Mouse (Mus musculus): ENCODE data around the gene Sdha. TPM values are rescaled to one million over a fixed set of nuclear protein-coding genes. Genes with fewer than 3 reads are reported as not detected.

Gene Sdha
- 219 and 223 TPM in 2 replicates for polyA plus RNA-seq (2016; fragmentation: Nextera tagmentation; extraction: Ambion mirVana)

- WGBS: 2% methylated on average over 57 of the region's 57 CpGs
- Histone ChIP-seq H3K9me3 (no peaks in the 10 kb centered on the region), H3K27me3 (no peaks in the 10 kb centered on the region), H3K4me3 (peak within 1 kb of the TSS; percentile 83), H3K9ac (replicated peaks) (peak within 1 kb of the TSS; percentile 92), H3K4me2 (replicated peaks) (peak within 1 kb of the TSS; percentile 78), H3K4me1 (peaks cover 20% of the 10 kb centered on the region), H3K27ac (replicated peaks) (peak within 1 kb of the TSS; percentile 69), H3K36me3 (peaks cover 13% of the 10 kb centered on the region)
- peak; percentile 98 for ATAC-seq (ENCODE audit: low FRiP score, low read depth)
Observed at GRCm38 (mm10) chr13:74349566-74350434, at the start of gene Sdha, which contains the start of gene Ccdc127. Gene Sdha, minus strand, starts transcription at chr13:74350280. Gene Ccdc127, plus strand, starts transcription at chr13:74350309.

- Histone ChIP-seq H3K4me3 (no peak within 1 kb of the TSS), H3K27me3 (no peaks in the 10 kb centered on the region), H3K4me1 (no peaks in the 10 kb centered on the region), H3K27ac (replicated peaks) (no peak within 1 kb of the TSS), H3K36me3 (no peaks in the 10 kb centered on the region), H3K9ac (replicated peaks) (no peak within 1 kb of the TSS), H3K4me2 (replicated peaks) (peak within 1 kb of the TSS; percentile 19; the same call in 1 of the 2 replicates), H3K9me3 (no peaks in the 10 kb centered on the region)
- ATAC-seq (ENCODE audit: low FRiP score, low read depth): no peak
- 11% methylated on average over 11 of the region's 11 CpGs for WGBS
Observed at GRCm38 (mm10) chr13:74399298-74399839, 49.3 kb upstream of the Sdha start, which contains the start of gene Ftl1-ps1. Gene Ftl1-ps1, plus strand, starts transcription at chr13:74399694.

GRCm38 (mm10) chr13:74391156-74391555, 41.1 kb upstream of the Sdha start:
- Histone ChIP-seq H3K27ac (replicated peaks) (no peak overlapping the region), H3K36me3 (no peaks in the 10 kb centered on the region), H3K27me3 (no peaks in the 10 kb centered on the region), H3K9me3 (no peaks in the 10 kb centered on the region), H3K9ac (replicated peaks) (no peak overlapping the region), H3K4me2 (replicated peaks) (no peak overlapping the region), H3K4me1 (no peaks in the 10 kb centered on the region), H3K4me3 (no peak overlapping the region)
- ATAC-seq (ENCODE audit: low FRiP score, low read depth): peak; percentile 45; the same call in 1 of the 2 replicates
- WGBS: 86% methylated on average over 2 of the region's 2 CpGs

GRCm38 (mm10) chr13:74390371-74390990, 40.4 kb upstream of the Sdha start, which contains the start of gene Zfp72:
Gene Zfp72, minus strand, starts transcription at chr13:74390836.
- Histone ChIP-seq H3K9me3 (no peaks in the 10 kb centered on the region), H3K9ac (replicated peaks) (peak within 1 kb of the TSS; percentile 46; the same call in 1 of the 2 replicates), H3K4me1 (no peaks in the 10 kb centered on the region), H3K4me2 (replicated peaks) (peak within 1 kb of the TSS; percentile 57), H3K27me3 (no peaks in the 10 kb centered on the region), H3K27ac (replicated peaks) (no peak within 1 kb of the TSS), H3K36me3 (no peaks in the 10 kb centered on the region), H3K4me3 (peak within 1 kb of the TSS; percentile 49)
- 2% methylated on average over 14 of the region's 14 CpGs for WGBS
- peak; percentile 86 for ATAC-seq (ENCODE audit: low FRiP score, low read depth)

- ATAC-seq (ENCODE audit: low FRiP score, low read depth): no peak
- Histone ChIP-seq H3K27ac (replicated peaks) (no peak overlapping the region), H3K4me3 (peak overlapping the region; percentile 49), H3K9me3 (no peaks in the 10 kb centered on the region), H3K36me3 (no peaks in the 10 kb centered on the region), H3K4me1 (no peaks in the 10 kb centered on the region), H3K9ac (replicated peaks) (no peak overlapping the region), H3K27me3 (no peaks in the 10 kb centered on the region), H3K4me2 (replicated peaks) (peak overlapping the region; percentile 57)
- WGBS: 69% methylated on average over 6 of the region's 6 CpGs
Observed at GRCm38 (mm10) chr13:74389730-74390129, 39.6 kb upstream of the Sdha start.

- peaks cover 11% of the 10 kb centered on the region; the same call in 1 of the 2 replicates for H3K4me1 ChIP-seq
- H3K27ac ChIP-seq (replicated peaks): no peak overlapping the region
- H3K9me3 ChIP-seq: no peaks in the 10 kb centered on the region
- no peaks in the 10 kb centered on the region for H3K36me3 ChIP-seq
- H3K4me2 ChIP-seq (replicated peaks): no peak overlapping the region
- no peak for ATAC-seq (ENCODE audit: low FRiP score, low read depth)
- H3K27me3 ChIP-seq: no peaks in the 10 kb centered on the region
- no peak overlapping the region for H3K9ac ChIP-seq (replicated peaks)
- 73% methylated on average over 3 of the region's 3 CpGs for WGBS
- no peak overlapping the region for H3K4me3 ChIP-seq
Observed at GRCm38 (mm10) chr13:74382289-74382688, 32.2 kb upstream of the Sdha start.

- H3K9me3 ChIP-seq: no peaks in the 10 kb centered on the region
- no peak overlapping the region for H3K4me3 ChIP-seq
- H3K9ac ChIP-seq (replicated peaks): no peak overlapping the region
- H3K4me1 ChIP-seq: peaks cover 11% of the 10 kb centered on the region; the same call in 1 of the 2 replicates
- WGBS: 83% methylated on average over 10 of the region's 10 CpGs
- H3K27ac ChIP-seq (replicated peaks): no peak overlapping the region
- no peaks in the 10 kb centered on the region for H3K36me3 ChIP-seq
- ATAC-seq (ENCODE audit: low FRiP score, low read depth): no peak
- H3K4me2 ChIP-seq (replicated peaks): no peak overlapping the region
- no peaks in the 10 kb centered on the region for H3K27me3 ChIP-seq
Observed at GRCm38 (mm10) chr13:74381533-74382276, 31.6 kb upstream of the Sdha start.

DNA sequence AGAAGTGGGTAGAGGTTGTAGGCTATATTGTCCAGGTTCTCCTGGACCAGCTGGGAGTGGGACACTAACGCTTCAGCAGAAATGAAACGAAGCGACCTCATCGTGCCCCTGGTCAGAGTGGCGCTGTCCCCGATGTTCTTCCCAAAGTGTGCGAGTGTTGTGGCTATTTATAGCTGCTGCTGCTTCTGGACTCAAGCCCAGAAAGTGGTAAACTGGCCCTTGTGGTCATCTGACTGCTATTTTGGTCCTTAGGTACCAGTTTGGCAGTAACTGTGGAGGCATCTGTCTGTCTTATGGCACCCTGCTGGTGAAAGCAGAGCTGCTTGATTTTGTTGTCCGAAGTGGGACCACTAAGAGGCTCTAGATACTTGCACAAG, 13.8 kb upstream of the Sdha start, which contains the start of gene Lrrc14b:
Gene Lrrc14b (minus strand): TSS at position 147 of the 377 bp plus-strand sequence.
- H3K9me3 ChIP-seq: no peaks in the 10 kb centered on the region
- H3K4me1 ChIP-seq: no peaks in the 10 kb centered on the region
- no peak for ATAC-seq (ENCODE audit: low FRiP score, low read depth)
- H3K36me3 ChIP-seq: peaks cover 22% of the 10 kb centered on the region; the same call in 1 of the 2 replicates
- H3K27me3 ChIP-seq: no peaks in the 10 kb centered on the region
- no peak within 1 kb of the TSS for H3K27ac ChIP-seq (replicated peaks)
- no peak within 1 kb of the TSS; the same call in 1 of the 2 replicates for H3K9ac ChIP-seq (replicated peaks)
- no peak within 1 kb of the TSS for H3K4me2 ChIP-seq (replicated peaks)
- WGBS: 86% methylated on average over 8 of the region's 8 CpGs
- no peak within 1 kb of the TSS for H3K4me3 ChIP-seq

GRCm38 (mm10) chr13:74363176-74363858, 13.2 kb upstream of the Sdha start:
- Histone ChIP-seq H3K27ac (replicated peaks) (no peak overlapping the region), H3K4me2 (replicated peaks) (no peak overlapping the region), H3K4me1 (no peaks in the 10 kb centered on the region), H3K4me3 (no peak overlapping the region), H3K36me3 (peaks cover 27% of the 10 kb centered on the region), H3K9me3 (no peaks in the 10 kb centered on the region), H3K27me3 (no peaks in the 10 kb centered on the region), H3K9ac (replicated peaks) (no peak overlapping the region; the same call in 1 of the 2 replicates)
- ATAC-seq (ENCODE audit: low FRiP score, low read depth): 0 out of 2 replicates have a peak, but pooled peaks have one; percentile 9
- WGBS: 95% methylated on average over 13 of the region's 13 CpGs

DNA sequence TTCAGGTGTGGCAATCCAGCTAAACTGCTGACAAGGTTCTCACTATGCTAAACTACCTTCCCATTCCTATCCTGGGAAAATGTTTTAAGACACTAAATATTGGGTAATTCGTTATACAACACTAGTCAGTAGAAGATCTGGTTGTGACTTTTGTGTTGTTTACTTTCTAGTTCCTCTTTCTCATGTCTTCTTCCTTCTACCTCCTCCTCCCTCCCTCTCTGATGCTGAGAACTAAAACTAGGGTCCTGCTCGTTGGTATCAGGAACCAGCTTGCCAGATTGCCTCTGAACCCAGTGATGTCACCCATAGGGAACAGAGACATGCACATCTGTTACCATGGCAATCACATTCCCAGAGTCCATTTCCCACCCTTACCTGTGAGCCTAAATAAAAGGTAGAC, 12.1 kb upstream of the Sdha start:
- 86% methylated on average over 2 of the region's 2 CpGs for WGBS
- Histone ChIP-seq H3K36me3 (peaks cover 37% of the 10 kb centered on the region), H3K9me3 (no peaks in the 10 kb centered on the region), H3K9ac (replicated peaks) (no peak overlapping the region), H3K4me2 (replicated peaks) (no peak overlapping the region), H3K27me3 (no peaks in the 10 kb centered on the region), H3K27ac (replicated peaks) (no peak overlapping the region), H3K4me3 (no peak overlapping the region), H3K4me1 (no peaks in the 10 kb centered on the region)
- ATAC-seq (ENCODE audit: low FRiP score, low read depth): no peak

DNA sequence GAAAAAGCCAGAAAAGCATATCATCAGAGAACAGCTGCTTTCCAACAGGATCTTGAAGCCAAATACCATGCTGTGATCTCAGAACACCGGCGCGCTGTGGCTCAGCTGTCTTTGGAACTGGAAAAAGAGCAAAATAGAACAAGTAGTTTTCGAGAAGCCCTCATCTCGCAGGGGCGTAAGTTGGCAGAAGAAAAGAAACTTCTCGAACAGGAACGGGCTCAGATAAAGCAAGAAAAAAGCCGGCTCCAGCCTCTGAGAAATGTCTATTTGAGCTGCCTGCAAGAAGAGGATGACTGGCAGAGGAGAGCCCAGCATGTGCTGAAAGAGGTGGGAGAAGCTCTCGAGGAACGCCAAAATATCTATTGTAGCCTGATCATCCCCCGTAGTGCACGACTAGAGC, 6.4 kb upstream of the Sdha start:
- H3K27ac ChIP-seq (replicated peaks): no peak overlapping the region
- WGBS: 94% methylated on average over 13 of the region's 13 CpGs
- H3K36me3 ChIP-seq: peaks cover 65% of the 10 kb centered on the region
- no peaks in the 10 kb centered on the region for H3K4me1 ChIP-seq
- H3K27me3 ChIP-seq: no peaks in the 10 kb centered on the region
- no peak overlapping the region for H3K9ac ChIP-seq (replicated peaks)
- H3K4me2 ChIP-seq (replicated peaks): no peak overlapping the region
- H3K4me3 ChIP-seq: no peak overlapping the region
- ATAC-seq (ENCODE audit: low FRiP score, low read depth): no peak
- H3K9me3 ChIP-seq: no peaks in the 10 kb centered on the region
